Mouse (Mus musculus): ENCODE data around the gene Lpp. TPM values are rescaled to one million over a fixed set of nuclear protein-coding genes. Genes with fewer than 3 reads are reported as not detected.
A peak's percentile ranks its signal among the peaks of the same experiment; 100 is the strongest.

Gene Lpp
- polyA plus RNA-seq, 1 experiment from 2014 or later, result 51.0 TPM

- no peak for ATAC-seq (ENCODE audit: insufficient number of reproducible peaks, low FRiP score, low TSS enrichment, low read depth)
Observed at GRCm38 (mm10) chr16:24425816-24426215, 32.5 kb downstream of the Lpp start.

GRCm38 (mm10) chr16:24427606-24428005 is 34.3 kb downstream of the Lpp start:
- ATAC-seq (ENCODE audit: insufficient number of reproducible peaks, low FRiP score, low TSS enrichment, low read depth), result no peak
- WGBS, result 64% methylated on average over 3 of the region's 3 CpGs
- H3K4me3 ChIP-seq, result no peak overlapping the region

More at GRCm38 (mm10) chr16:24425816-24426215, 32.5 kb downstream of the Lpp start:
- no peaks in the 10 kb centered on the region for H3K9me3 ChIP-seq
- no peak overlapping the region for H3K27ac ChIP-seq
- H3K36me3 ChIP-seq, result no peaks in the 10 kb centered on the region
- H3K4me2 ChIP-seq, result no peak overlapping the region
- peaks cover 24% of the 10 kb centered on the region for H3K4me1 ChIP-seq
- H3K27me3 ChIP-seq, result no peaks in the 10 kb centered on the region
- 62% methylated on average over 3 of the region's 3 CpGs for WGBS
- H3K4me3 ChIP-seq, result no peak overlapping the region
- H3K9ac ChIP-seq, result no peak overlapping the region

GRCm38 (mm10) chr16:24428055-24428454 is 34.7 kb downstream of the Lpp start:
- 38% methylated on average over 4 of the region's 4 CpGs for WGBS
- ATAC-seq (ENCODE audit: insufficient number of reproducible peaks, low FRiP score, low TSS enrichment, low read depth), result no peak
- no peak overlapping the region for H3K4me2 ChIP-seq

More at GRCm38 (mm10) chr16:24427606-24428005, 34.3 kb downstream of the Lpp start:
- Histone ChIP-seq H3K4me1 (peaks cover 24% of the 10 kb centered on the region), H3K36me3 (no peaks in the 10 kb centered on the region), H3K9ac (no peak overlapping the region), H3K9me3 (no peaks in the 10 kb centered on the region), H3K27me3 (no peaks in the 10 kb centered on the region), H3K27ac (no peak overlapping the region), H3K4me2 (no peak overlapping the region)

GRCm38 (mm10) chr16:24428742-24429141 is 35.4 kb downstream of the Lpp start:
- no peak for ATAC-seq (ENCODE audit: insufficient number of reproducible peaks, low FRiP score, low TSS enrichment, low read depth)
- Histone ChIP-seq H3K4me3 (no peak overlapping the region), H3K9ac (no peak overlapping the region), H3K27me3 (no peaks in the 10 kb centered on the region), H3K36me3 (no peaks in the 10 kb centered on the region), H3K4me2 (no peak overlapping the region), H3K9me3 (no peaks in the 10 kb centered on the region), H3K4me1 (peaks cover 31% of the 10 kb centered on the region), H3K27ac (no peak overlapping the region)
- 79% methylated on average over 4 of the region's 4 CpGs for WGBS

More at GRCm38 (mm10) chr16:24428055-24428454, 34.7 kb downstream of the Lpp start:
- H3K4me3 ChIP-seq, result no peak overlapping the region
- no peak overlapping the region for H3K27ac ChIP-seq
- peaks cover 24% of the 10 kb centered on the region for H3K4me1 ChIP-seq
- no peak overlapping the region for H3K9ac ChIP-seq
- no peaks in the 10 kb centered on the region for H3K36me3 ChIP-seq
- H3K9me3 ChIP-seq, result no peaks in the 10 kb centered on the region
- no peaks in the 10 kb centered on the region for H3K27me3 ChIP-seq

DNA sequence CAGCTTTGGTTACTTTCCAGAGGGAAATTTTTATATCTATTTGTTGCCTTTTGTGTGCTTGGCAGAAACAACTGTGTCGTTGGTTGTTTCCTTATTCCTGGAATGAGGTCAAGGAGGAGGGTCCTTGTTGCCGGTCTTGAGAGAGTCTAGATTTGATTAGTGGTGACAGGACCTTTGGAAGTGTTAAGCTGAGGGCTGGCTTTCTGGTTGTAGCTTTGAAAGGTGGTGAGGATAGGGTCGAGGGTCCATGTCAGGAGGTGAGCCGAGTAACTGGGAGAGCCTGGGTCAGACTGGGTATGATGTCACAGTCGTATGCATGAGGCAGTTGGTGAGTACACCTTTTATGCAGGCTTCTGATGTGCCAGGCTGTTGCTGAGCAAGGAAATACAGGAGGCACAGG is 36.4 kb downstream of the Lpp start:
- Histone ChIP-seq H3K36me3 (no peaks in the 10 kb centered on the region), H3K4me1 (peaks cover 35% of the 10 kb centered on the region), H3K4me3 (no peak overlapping the region), H3K27me3 (no peaks in the 10 kb centered on the region), H3K9ac (no peak overlapping the region), H3K4me2 (no peak overlapping the region), H3K9me3 (no peaks in the 10 kb centered on the region), H3K27ac (no peak overlapping the region)
- no peak for ATAC-seq (ENCODE audit: insufficient number of reproducible peaks, low FRiP score, low TSS enrichment, low read depth)
- WGBS, result 52% methylated on average over 5 of the region's 5 CpGs

GRCm38 (mm10) chr16:24431808-24432207 is 38.5 kb downstream of the Lpp start:
- Histone ChIP-seq H3K9ac (no peak overlapping the region), H3K4me3 (no peak overlapping the region), H3K36me3 (no peaks in the 10 kb centered on the region), H3K4me1 (peaks cover 47% of the 10 kb centered on the region), H3K4me2 (no peak overlapping the region), H3K27me3 (no peaks in the 10 kb centered on the region), H3K9me3 (no peaks in the 10 kb centered on the region), H3K27ac (no peak overlapping the region)
- 93% methylated on average over 1 of the region's 1 CpGs for WGBS
- ATAC-seq (ENCODE audit: insufficient number of reproducible peaks, low FRiP score, low TSS enrichment, low read depth), result no peak

DNA sequence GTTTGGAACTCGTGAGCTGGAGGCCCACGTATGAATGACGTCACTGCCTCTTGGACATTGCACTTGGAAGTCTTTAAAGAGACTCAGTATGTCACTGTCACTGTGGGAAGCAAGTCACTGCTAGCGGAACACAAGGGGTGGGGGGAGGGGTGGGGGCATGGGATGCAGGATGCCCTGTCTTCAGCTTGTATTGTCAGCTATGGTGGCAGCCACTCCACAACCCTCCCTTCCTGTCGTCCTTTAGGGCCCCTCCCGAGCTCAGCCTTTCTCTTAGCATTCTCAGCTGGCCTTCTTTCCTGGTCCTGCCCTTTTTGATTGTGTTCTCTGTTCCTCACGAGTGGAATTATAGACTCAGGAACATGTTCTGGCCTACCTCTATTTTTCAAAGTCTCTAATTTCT is 40.3 kb downstream of the Lpp start:
- H3K4me1 ChIP-seq, result peaks cover 36% of the 10 kb centered on the region
- H3K4me3 ChIP-seq, result no peak overlapping the region
- no peaks in the 10 kb centered on the region for H3K36me3 ChIP-seq
- 37% methylated on average over 7 of the region's 7 CpGs for WGBS
- no peak for ATAC-seq (ENCODE audit: insufficient number of reproducible peaks, low FRiP score, low TSS enrichment, low read depth)
- no peak overlapping the region for H3K9ac ChIP-seq
- no peaks in the 10 kb centered on the region for H3K9me3 ChIP-seq
- H3K27me3 ChIP-seq, result no peaks in the 10 kb centered on the region
- no peak overlapping the region for H3K4me2 ChIP-seq
- H3K27ac ChIP-seq, result no peak overlapping the region

DNA sequence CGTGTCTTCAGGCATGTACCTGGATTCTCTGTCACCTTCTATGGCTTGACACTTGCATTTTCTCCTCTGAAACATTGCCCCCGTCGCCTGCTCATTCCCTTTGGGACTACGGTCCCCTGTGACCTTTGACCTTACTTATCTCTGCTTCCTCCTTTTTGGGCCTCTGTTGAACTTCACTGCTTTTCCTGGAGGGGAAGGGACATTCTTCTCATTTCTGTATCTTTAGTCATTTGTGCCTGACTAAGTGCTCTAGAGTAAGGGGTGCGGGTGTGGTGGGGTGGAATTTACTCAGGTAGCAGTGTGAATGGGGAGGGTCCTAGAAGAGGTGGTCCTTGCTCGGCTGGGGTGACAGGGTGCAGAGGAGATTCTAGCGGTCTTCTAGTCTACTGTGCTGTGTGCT is 40.7 kb downstream of the Lpp start:
- H3K4me2 ChIP-seq, result 0 out of 2 replicates have a peak overlapping the region, but pooled peaks have one; percentile 4
- H3K27ac ChIP-seq, result peak overlapping the region; percentile 61; the same call in 1 of the 2 replicates
- no peaks in the 10 kb centered on the region for H3K9me3 ChIP-seq
- H3K27me3 ChIP-seq, result no peaks in the 10 kb centered on the region
- no peak overlapping the region for H3K4me3 ChIP-seq
- peaks cover 34% of the 10 kb centered on the region for H3K4me1 ChIP-seq
- H3K9ac ChIP-seq, result no peak overlapping the region
- 58% methylated on average over 7 of the region's 7 CpGs for WGBS
- ATAC-seq (ENCODE audit: insufficient number of reproducible peaks, low FRiP score, low TSS enrichment, low read depth), result no peak
- H3K36me3 ChIP-seq, result no peaks in the 10 kb centered on the region

DNA sequence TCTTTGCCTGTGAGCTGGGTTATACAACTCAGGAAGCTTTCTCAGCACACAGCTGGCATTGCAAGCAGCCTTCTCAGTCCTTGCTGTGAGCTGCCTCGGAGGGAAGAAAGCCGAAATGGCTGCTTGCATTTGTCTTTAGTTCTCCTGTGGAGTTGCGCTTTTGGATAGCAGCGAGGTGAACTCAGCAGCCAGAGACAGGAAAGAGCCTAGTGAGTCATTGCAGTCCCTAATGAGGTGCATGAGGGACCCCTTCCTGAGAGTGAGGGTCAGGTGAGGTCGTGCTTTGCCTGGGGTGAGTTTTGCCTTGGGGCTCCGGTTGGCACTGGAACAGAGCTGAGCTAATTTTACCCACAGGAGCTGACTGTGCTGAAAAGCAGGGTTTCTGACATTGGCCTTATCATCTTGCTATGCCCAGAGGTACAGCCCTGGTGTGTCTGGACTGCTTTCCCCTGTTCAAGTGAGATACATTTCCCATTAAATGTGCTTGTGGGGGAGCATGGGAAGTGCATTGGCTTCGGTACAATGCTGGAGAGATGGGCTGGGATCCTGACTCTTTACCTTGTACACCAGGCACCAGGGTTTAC is 41.3 kb downstream of the Lpp start:
- no peak for ATAC-seq (ENCODE audit: insufficient number of reproducible peaks, low FRiP score, low TSS enrichment, low read depth)
- no peak overlapping the region for H3K4me3 ChIP-seq
- no peaks in the 10 kb centered on the region for H3K9me3 ChIP-seq
- WGBS, result 30% methylated on average over 7 of the region's 7 CpGs
- no peaks in the 10 kb centered on the region for H3K27me3 ChIP-seq
- no peaks in the 10 kb centered on the region for H3K36me3 ChIP-seq
- H3K4me1 ChIP-seq, result peaks cover 34% of the 10 kb centered on the region
- H3K4me2 ChIP-seq, result 0 out of 2 replicates have a peak overlapping the region, but pooled peaks have one; percentile 4
- H3K9ac ChIP-seq, result no peak overlapping the region
- peak overlapping the region; percentile 61 for H3K27ac ChIP-seq

GRCm38 (mm10) chr16:24435115-24435553 is 41.8 kb downstream of the Lpp start:
- Histone ChIP-seq H3K9ac (no peak overlapping the region), H3K27ac (no peak overlapping the region), H3K4me1 (peaks cover 34% of the 10 kb centered on the region), H3K4me2 (no peak overlapping the region), H3K27me3 (no peaks in the 10 kb centered on the region), H3K9me3 (no peaks in the 10 kb centered on the region), H3K4me3 (no peak overlapping the region), H3K36me3 (no peaks in the 10 kb centered on the region)
- no peak for ATAC-seq (ENCODE audit: insufficient number of reproducible peaks, low FRiP score, low TSS enrichment, low read depth)
- WGBS, result 62% methylated on average over 6 of the region's 6 CpGs

- H3K4me2 ChIP-seq, result no peak overlapping the region
- no peak overlapping the region for H3K9ac ChIP-seq
- H3K9me3 ChIP-seq, result no peaks in the 10 kb centered on the region
- no peaks in the 10 kb centered on the region for H3K36me3 ChIP-seq
- no peak for ATAC-seq (ENCODE audit: insufficient number of reproducible peaks, low FRiP score, low TSS enrichment, low read depth)
- no peaks in the 10 kb centered on the region for H3K27me3 ChIP-seq
- WGBS, result 79% methylated on average over 4 of the region's 4 CpGs
- H3K4me3 ChIP-seq, result no peak overlapping the region
- H3K4me1 ChIP-seq, result peaks cover 51% of the 10 kb centered on the region
- no peak overlapping the region for H3K27ac ChIP-seq
Observed at GRCm38 (mm10) chr16:24438438-24438837, 45.1 kb downstream of the Lpp start.

GRCm38 (mm10) chr16:24441338-24441737 is 48.0 kb downstream of the Lpp start:
- ATAC-seq (ENCODE audit: insufficient number of reproducible peaks, low FRiP score, low TSS enrichment, low read depth), result no peak
- Histone ChIP-seq H3K4me1 (peaks cover 35% of the 10 kb centered on the region), H3K4me2 (no peak overlapping the region), H3K27ac (no peak overlapping the region), H3K36me3 (0 out of 2 replicates have a peak, but pooled peaks cover 7% of the 10 kb centered on the region), H3K27me3 (no peaks in the 10 kb centered on the region), H3K4me3 (no peak overlapping the region), H3K9ac (no peak overlapping the region), H3K9me3 (no peaks in the 10 kb centered on the region)
- 18% methylated on average over 1 of the region's 1 CpGs for WGBS

Measured in limb, embryonic 15.5 days (tissue).